Mouse (Mus musculus): Measurements from ENCODE around the gene Tpra1.
A peak's percentile ranks its signal among the peaks of the same experiment; 100 is the strongest.

Tpra1 gene

DNA sequence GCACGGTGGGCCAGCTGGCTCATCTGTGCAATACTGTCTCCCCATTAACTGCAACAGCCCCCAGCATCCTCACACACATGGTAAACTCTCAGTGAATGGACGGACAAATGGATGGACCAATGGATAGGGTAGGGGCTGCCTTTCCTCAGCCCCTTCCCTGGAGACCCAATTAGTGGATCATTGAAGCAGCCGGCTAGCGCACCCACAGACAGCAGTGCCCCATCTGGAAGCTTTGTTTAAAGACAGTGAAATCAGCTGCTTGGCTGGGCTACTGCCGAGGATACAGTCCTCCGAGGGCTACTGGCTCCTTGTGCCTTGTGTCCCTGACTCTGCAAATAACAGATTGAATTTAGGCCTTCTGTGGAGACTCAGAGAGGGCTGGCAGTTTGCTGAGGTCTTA, 27.4 kb downstream of the Tpra1 start:
- no peak for DNase-seq

DNA sequence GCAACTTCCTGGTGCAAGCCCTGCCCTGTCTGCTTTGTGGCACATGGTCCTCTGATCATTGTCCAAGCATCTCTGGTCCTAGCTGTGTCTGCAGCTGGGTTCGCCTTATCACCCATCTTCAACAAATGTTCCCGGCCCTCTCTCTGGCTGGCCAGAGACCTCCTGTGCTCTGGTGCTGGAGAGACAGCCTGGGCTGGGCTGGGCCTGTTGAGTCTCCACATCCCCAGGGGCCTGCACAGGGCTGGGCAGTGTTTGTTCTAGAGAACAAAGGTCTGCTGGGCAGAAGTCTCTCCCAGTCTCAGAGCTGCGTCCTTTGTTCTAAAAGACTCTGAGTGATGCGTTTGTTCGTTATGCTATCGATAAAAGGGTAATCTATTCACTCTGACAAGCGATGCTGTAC, 28.0 kb downstream of the Tpra1 start:
- no peak for DNase-seq

DNA sequence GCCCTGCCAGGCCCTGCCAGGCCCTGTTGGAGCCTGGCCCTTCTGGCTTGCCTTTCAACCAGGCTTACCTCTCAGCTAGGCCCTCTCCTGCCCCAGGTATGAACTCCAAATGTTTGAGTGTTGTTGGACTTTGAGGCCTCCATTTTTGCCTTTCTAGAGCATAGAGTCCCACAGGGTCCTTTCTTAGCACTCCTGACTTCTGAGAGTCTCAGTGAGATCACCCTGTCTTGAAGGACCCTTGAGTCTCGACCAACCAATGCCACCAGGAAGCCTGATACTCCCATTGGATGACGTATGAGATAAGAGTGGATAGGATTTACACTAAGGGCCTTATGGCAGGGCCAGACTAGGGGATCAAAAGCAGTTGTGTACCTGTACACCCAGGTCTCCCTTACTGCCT, 29.4 kb downstream of the Tpra1 start:
- no peak for DNase-seq

DNA sequence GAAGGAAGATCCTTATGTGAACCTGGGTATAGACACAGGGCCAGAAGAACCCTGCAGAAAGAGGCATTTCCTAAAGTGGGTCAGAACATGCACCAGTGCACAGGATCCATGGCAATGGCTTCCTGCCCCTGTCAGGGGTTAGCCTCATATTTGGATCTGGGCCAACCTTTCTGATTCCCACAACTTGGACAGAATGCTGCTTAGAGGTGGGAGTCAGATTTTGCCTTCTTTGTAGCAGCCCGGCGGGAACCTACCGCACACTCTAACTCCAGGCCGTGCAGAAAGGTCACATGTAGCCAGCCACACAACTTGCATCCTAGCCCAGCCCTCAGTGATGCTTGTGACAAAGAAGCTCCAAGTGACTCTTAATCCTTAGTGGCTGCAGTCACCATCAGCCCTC, 32.1 kb downstream of the Tpra1 start:
- DNase-seq = no peak

DNA sequence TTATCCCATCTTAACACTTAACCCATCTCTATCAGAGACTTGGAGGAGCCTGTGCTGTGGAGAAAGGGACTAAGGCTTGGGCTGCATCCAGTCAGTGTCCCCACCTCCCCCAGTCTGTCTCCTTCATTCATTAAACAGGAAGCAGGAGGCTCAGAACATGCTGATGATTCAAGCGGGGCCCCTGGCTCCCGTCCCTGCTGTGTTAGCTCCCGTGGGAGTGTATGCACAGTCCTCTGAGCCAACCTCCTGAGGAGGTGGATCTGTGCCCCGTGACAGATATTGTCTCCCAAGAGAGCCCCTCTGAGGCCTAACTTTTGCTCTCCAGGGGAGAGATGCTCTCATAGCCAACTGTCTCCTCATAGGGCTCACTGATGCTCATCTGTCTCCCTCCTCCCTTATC, 32.8 kb downstream of the Tpra1 start:
- no peak for DNase-seq

DNA sequence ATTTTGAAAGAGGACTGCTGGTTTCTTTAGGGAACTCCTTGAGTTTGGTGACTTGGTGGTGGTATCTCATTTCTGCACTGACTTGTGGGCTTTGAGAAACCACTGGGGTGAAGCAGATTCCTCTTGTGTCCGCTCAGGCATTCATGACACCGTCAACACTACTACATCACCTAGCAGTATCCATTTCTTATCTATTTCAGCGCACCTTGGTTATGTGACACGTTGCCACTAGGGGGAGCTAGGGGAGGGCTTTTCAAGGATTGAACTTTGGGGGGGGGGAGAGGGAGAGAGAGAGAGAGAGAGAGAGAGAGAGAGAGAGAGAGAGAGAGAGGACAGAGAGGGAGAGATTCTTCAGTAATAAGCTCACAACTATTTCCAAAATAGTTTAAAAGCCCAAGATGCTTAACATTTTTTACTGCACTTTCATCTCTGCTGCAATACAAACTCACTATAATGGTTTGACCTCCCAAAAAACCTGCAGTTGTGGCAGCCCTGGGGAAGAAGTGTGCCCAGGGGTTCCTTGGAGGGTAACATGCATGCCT, 33.8 kb downstream of the Tpra1 start:
- no peak for DNase-seq

DNA sequence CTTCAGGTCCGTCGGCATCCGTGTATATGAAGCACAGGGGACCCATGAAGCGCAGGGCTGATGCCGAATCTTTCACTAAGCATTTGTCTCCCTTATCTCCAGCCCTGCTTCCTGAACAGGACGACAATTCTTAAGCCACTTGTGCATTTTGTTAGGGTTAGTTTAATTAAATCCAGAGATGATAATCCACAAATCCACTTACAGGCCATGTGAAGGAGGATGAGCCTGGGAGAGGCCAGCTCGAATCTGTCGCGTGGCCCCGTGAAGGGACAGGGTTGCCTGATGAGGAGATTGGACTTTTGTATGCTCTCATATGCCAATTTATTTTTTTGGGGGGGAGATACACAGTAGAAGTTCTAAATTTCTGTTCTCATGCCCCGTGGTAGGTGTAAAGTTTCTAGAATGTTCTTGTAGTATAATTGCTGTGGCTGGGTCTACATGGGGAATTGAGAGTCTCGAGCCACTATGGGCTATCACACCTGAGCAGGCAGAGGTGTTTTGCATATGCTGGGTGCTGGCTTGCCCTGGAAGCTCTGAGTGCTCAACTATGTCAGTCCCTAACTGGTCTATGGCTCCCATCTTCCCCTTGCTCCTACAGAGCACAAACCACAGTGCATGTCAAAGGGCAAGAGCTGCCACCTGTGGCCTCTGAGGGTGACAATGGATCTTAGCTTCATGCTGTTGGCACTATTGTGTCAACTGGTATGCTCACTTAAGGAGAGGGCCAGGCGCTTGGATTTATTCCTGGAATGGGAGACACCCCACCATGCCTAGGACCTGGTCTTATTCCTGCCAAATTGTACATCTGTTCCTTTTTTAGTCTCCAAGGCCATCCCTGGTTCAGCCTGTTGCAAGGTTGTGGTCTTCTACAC, 34.5 kb downstream of the Tpra1 start:
- no peak for DNase-seq

DNA sequence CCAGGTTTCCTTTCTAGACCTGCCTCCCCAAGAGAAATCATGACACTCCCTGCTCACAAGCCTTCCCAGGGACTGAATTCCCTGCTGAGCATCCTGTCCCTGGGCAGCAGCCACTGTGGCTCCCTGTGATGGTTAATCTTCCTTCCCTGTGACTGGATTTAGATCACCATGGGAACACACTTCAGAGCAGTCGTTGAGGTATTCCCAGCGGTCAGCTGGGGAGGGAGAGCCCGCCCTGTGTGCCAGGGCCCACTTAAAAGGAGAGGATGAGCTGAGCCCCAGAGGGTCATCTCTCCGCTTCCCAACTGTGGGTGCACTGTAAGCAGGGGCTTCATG, 35.1 kb downstream of the Tpra1 start:
- DNase-seq = no peak

DNA sequence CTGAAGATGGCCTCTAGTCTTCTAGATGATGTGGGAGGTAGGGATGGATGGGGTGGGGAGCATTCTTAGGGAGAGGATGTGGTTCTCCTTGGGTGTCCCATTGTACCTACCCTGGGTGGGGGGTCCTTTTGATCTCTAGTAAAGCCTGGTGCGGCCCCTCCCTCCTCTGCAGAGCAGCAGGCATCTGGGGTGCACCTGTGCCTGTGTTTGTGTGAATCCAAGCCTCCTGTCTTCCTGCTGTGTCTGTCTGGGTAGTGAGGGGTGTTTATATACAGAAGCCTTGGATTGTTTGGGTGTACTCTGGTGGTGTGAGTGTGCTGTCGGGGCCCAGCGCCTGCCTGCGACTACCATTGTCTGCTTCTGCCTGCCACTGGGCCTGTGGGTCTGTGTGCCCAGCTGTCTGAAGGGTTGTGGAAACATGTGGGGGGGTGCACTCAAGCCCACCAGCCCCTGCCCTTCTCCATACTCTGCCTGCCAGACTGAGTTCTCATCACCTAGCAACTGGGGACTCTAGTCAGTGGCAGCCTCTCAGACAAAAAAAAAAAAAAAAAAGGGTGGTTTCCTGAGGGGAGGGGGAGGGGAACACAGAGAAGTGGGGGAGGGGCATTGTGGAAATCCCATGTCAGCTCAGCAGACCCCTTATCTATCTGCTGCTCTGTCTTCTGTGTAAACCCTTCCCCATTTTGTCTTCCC, 36.1 kb downstream of the Tpra1 start:
- DNase-seq = no peak

DNA sequence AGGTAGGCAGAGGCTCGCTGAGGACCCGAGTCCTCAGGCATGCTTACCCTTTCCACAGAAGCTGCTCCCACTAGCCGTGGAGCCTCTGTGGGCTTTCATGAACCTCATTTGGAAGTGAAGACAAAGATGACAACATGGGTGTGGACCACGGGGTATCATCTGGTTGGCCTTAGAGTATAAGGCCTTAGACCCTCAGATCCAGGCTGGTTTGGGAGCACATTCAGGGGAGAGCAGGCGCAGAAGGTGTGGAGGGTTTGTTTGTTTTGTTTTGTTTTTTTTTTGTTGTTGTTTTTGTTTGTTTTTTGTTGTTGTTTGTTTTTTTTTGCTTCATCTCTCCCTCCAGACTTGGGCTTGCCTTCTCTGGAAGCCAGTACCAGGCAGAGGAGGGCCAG, 36.6 kb downstream of the Tpra1 start:
- no peak for DNase-seq

DNA sequence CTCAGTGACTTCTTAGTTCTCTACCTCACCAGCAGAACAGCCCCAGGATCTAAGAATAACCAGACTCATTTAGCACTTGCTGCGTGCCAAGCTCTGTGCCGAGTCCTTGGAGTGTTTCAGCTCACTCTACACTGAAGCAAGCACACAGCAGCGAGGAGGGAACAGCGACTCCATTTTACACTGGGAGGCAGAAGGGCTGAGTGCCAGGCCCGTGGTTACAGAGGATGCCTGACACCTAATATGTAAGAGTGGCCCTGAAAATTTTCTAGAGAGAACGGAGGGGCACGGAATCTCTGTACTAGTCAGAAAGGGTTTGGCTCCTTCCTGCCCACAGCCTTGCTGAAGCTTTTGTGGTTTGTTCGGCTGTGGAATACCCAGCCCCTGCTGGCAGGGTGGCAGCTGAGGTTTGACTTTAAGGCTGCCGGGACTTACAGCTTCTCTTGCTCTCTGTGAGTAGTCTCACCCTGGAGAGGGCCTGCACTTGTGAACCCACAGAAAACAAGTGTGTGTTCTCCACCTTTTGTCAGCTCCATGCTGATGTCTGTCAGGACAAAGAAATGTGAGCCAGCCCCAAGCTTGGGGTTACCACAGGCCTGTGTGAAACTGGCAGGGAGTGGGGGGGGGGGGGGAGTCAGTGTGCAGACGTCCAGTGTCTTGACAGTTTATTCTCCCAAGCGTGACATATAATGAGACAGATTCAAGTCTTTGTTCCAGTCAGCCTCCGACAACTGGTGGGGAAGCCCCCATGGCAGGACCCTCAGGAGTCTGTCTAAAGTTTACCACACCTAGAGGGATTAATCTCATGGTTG, 37.4 kb downstream of the Tpra1 start:
- DNase-seq = no peak

DNA sequence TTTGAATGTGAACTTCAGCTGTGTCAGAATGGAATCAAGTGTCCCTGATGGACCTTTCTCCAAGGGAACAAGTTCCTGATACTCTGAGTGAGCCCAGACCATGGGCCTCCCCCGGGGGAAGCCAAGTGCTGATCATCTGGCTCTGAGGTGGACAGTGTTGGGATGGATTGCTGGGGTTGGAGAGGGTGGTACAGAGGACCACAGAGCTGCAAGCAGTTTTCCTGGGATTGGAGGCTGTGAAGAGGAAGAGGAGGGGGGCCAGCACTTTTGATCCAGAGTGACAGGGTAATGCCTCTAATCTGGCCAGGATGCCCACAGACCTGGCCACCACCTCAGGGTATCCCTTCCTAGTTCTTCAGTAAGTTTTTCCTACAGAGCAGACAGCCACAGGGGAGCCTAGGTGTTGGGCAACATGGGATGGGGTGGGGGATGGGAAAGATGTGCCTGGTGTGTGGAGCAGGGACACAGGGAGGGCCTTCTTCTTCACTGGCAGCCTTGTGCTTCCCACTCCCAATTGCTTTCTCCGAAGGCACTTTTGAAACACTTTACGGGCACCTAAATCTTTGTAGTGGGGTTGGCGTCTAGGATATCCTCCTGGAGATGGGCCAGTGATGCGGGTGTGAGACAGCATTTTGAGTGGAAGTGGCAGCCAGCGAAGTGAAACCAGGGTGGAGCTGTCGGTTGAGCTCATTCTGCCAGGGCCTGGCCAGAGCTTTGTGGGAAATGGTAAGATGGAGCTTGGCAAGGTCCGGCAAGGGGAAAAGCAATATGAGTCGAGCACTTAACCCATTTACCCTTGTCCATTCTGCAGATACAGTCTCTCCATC, 38.3 kb downstream of the Tpra1 start:
- no peak for DNase-seq

DNA sequence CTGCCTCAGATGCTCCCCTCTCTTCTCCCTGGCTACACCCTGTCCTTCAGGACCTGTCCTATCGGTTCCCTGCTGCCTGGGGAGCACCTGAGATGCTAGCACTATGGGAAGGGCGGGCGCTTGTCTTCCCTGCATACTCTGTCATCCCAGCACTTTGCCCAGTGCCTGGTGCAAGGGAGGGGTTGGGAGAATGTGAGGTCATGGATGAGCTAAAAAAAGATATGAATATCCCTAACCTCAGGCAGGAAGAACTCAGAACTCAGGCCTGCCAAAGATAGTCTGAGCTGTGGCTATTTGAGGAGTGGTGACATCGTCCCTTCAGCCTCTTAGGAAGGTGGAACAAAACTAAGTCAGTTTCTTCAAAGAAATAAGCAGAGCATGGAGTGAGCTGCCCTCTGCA, 39.6 kb downstream of the Tpra1 start:
- DNase-seq = no peak

DNA sequence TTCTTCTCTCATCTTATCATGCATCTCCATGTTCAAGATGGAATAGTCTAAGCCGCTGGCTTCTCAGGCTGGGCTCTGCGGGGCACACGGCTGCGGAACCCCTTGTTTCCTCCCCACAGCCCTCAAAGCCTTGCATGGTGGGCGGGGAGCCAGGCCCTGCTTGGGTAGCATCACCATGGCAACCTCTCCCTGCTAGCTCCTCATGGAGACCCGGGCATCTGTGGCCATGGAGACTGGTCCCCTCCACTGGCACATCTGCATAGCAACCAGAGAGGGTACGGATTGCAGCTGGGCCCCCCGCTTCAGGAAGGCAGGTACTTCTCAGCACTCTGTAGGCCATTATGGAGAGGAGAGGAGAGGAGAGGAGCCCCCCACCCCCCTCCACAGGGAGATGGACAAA, 40.5 kb downstream of the Tpra1 start:
- DNase-seq = no peak

DNA sequence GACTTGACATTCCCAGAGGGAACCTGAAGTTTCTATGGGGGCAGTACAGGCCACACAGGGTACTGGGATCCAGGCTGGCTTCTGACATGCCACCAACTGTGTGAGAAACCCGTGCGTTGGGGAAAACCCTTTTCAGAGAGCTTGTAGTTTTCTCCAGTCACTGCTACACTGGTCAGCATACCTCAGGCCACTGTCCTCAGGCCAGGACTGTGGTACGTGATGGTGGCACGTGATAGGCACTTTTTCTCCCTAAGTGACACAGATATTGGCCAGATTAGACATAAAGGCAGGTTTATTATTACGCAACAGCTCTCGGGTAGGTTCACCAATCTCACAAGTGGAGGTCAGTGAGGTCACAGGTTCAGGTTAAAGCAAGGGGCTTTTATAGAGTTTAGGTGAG, 41.6 kb downstream of the Tpra1 start:
- no peak for DNase-seq

DNA sequence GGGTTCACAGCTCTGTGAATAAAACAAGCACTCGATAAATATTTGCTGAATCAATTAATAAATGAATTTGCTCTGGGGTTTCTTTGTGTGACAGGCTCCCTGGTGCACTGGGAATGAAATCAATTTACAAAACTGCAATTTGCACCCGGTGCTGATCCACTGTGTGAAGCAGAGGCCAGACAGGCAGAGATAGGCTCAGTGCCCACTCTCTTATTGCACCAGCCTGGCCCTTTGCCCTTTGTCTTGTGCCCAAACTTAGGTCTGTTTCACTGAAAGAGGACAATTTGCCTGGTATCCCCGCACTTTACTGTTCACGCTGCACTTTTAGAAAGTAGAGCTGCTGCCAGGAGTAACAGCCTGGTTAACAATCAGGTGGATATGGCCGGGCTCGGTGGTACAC, 44.4 kb downstream of the Tpra1 start:
- no peak for DNase-seq

DNA sequence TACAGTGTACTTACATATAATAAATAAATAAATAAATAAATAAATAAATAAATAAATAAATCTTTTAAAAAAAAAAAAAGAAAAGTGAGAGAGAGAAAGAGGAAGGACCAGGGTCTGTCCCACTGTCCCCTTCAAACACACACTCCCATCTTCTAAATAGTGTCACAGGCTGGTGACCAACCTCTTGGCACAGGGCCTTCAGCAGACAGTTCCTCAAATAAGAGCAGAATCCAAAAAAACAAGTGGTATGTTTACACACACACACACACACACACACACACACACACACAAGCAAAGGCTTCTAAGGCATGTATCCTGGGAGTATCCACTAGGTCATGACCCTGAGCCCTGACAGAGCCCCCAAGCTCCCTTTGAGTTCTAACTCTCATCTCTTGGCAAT, 45.7 kb downstream of the Tpra1 start:
- no peak for DNase-seq

DNA sequence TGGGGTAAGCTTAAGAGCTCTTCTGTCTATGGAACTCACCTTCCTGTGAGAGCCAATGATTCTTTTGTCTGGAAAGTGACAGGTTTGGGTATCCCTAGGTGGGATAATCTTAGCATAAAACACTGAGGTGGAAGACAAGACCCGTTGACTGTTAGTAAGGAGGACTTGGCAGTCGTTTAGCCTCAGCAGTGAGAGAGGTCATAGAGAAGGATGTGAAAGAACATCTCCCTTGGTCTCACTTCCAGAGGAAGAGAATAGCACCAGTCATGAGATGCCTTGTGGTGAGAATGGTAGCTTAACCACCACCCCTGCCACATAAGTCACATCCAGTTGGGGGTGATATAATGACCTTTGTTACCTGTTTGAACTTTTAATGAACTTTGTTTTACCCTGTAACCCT, 54.7 kb downstream of the Tpra1 start:
- DNase-seq = no peak

DNA sequence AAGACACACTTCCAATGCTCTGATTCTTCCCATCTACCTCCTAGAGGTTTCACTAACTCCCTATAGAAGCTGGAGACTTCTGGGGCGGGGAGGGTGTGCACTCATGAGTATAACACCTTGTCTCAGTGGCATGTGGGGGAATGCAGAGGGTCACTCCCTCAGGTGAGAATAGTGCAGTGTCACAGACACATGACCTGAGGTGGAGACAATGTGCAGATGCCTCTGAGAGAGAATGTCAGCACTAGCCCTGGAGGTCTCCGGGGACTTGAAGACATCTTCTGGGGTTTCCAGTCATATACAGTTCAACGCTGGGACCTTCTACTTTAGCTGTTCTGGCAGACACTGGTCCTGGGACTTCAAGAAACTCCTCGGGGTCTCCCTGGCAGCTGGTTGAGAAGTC, 55.3 kb downstream of the Tpra1 start:
- no peak for DNase-seq

DNA sequence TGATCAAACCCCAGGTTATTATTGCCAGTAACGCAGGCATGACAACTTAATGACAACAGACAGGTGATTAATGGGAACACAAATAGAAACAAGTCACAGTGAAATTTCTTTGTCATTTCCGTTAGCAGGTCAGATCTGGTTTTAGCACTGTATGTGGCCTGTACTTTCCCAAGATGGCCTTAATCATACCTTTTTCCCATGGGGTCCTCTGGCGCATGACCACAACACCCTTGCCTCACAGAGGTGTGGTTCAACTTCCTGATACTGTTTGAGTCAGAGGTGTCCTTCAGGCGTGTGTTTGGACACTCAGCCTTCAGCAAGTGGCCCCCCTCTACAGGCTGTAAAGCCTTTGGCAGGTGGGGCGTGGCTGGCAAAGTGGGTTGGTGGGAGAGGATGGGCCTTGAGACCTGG, 55.8 kb downstream of the Tpra1 start:
- no peak for DNase-seq

DNA sequence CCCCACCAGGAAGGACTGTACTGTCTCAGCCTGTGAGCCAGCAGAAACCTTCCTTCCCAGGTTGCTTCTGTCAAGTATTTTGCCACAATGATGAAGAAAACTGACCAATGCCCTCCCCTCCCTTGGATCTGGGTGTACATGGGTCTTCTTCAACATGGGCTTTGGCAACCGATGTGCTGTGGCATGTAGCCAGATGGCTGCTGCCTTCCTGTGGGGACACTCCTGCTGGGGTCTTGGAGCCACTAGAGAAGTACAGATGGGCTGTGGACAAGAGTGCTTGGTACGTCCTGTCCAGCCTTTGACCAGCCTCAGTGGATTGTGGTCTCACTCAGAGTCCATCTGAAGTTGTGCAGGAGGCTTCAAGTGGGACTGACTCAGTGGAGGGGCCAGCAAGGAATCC, 56.3 kb downstream of the Tpra1 start:
- DNase-seq = no peak

DNA sequence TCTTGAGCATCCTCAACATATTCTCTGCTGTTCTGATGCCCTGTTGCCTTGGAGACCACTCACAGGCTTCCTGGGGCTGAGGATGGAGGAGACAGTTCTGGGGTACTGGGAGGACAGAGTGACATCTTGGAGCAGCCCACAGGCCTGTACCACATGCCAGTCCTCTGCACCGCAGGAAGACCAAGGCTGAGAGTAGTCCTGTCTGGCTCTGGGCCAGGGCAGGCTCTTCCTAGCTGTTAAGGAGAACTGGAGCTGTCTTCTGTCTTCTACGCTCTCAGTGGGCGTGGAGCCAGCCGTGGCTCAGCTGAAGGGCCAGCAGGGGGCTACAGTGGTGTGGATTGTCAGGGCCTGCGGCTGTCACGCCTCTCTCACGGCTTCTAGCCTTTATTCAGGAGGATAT, 57.8 kb downstream of the Tpra1 start:
- peak; percentile 66 for DNase-seq

DNA sequence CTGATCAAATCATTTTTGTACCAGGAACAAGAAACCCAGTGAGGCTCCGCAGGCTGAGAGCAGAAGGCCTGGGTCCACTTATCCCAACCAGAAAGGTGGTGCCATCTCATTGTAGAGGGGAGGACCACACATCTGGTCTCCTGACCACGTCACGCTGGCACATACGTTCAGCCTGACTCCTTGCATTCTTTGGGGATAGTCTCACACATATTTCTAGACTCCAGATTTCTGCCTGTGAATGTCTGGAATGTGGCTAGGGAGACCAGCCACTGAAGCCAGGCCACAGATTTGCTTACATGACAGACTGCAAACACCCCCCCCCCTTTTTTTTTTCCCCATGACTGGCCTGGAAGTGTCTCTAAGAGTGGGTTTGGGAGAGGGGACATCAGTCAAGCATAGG, 58.9 kb downstream of the Tpra1 start:
- no peak for DNase-seq
